Mouse (Mus musculus) myocyte (in vitro differentiated cells): Measurements from ENCODE around the gene Gm20388. TPM values are rescaled to one million over a fixed set of nuclear protein-coding genes. Genes with fewer than 3 reads are reported as not detected.

ENCODE experiments used
- H3K27me3 ChIP-seq: one replicate; pipeline ENCODE4 v1.6.1; 2011; ENCODE audit not compliant: control insufficient read depth, insufficient read depth, insufficient read length
- H3K36me3 ChIP-seq: one replicate; pipeline ENCODE4 v1.6.1; 2011; ENCODE audit not compliant: control insufficient read depth, insufficient read depth
- H3K4me2 ChIP-seq: one replicate; pipeline ENCODE4 v1.6.1; 2011; ENCODE audit warnings: low read depth, control low read depth
- H3K4me3 ChIP-seq: one replicate; pipeline ENCODE4 v1.5.1; 2011; ENCODE audit warnings: mild to moderate bottlenecking, control low read depth, moderate library complexity
- H3K79me2 ChIP-seq: one replicate; pipeline ENCODE4 v1.6.1; 2011; ENCODE audit not compliant: control insufficient read depth, insufficient read depth
- H3ac ChIP-seq: one replicate; pipeline ENCODE4 v1.6.1; 2011; ENCODE audit not compliant: control insufficient read depth, insufficient read length
- CEBPB ChIP-seq: IDR thresholded peaks from 2 replicates; pipeline ENCODE4 v1.6.1; 2011; ENCODE audit warnings: mild to moderate bottlenecking, moderate library complexity; ENCODE audit not compliant: poor library complexity, insufficient read depth, severe bottlenecking
- E2F4 ChIP-seq: IDR thresholded peaks from one replicate; pipeline ENCODE4 v1.6.1; 2011; ENCODE audit warnings: mild to moderate bottlenecking, control low read depth, moderate library complexity; ENCODE audit not compliant: insufficient read depth
- MAX ChIP-seq: IDR thresholded peaks from one replicate; pipeline ENCODE4 v1.6.1; 2011; ENCODE audit warnings: low read depth, mild to moderate bottlenecking, control low read depth
- MYOD1 ChIP-seq, 3 experiments: IDR thresholded peaks; one replicate each; pipeline ENCODE4 v1.6.1; 2011; ENCODE audit warnings: control low read depth in 2 of 3, low read depth in 2 of 3, mild to moderate bottlenecking in 2 of 3, moderate library complexity in 1 of 3; ENCODE audit not compliant: insufficient read length in 2 of 3, control insufficient read depth in 1 of 3
- MYOG ChIP-seq, 3 experiments: IDR thresholded peaks; one replicate each; pipeline ENCODE4 v1.6.1; 2011; ENCODE audit warnings: control low read depth in 2 of 3, low read depth in 2 of 3, mild to moderate bottlenecking in 2 of 3; ENCODE audit not compliant: insufficient read length in 2 of 3, control insufficient read depth in 1 of 3, insufficient read depth in 1 of 3
- POLR2A ChIP-seq: IDR thresholded peaks from one replicate; pipeline ENCODE4 v1.6.1; 2011; ENCODE audit warnings: low read depth, mild to moderate bottlenecking, control low read depth, moderate library complexity; ENCODE audit not compliant: insufficient read length
- POLR2AphosphoS2 ChIP-seq: IDR thresholded peaks from one replicate; pipeline ENCODE4 v1.6.1; 2011; ENCODE audit warnings: low read depth, control low read depth; ENCODE audit not compliant: insufficient read length
- REST ChIP-seq: IDR thresholded peaks from one replicate; pipeline ENCODE4 v1.6.1; 2011; ENCODE audit warnings: mild to moderate bottlenecking, control low read depth, moderate library complexity; ENCODE audit not compliant: insufficient read depth, insufficient read length
- SRF ChIP-seq: IDR thresholded peaks from one replicate; pipeline ENCODE4 v1.6.1; 2011; ENCODE audit warnings: low read depth; ENCODE audit not compliant: control insufficient read depth, insufficient read length
- TCF12 ChIP-seq: IDR thresholded peaks from one replicate; pipeline ENCODE4 v1.6.1; 2011; ENCODE audit warnings: mild to moderate bottlenecking, control low read depth; ENCODE audit not compliant: poor library complexity, insufficient read depth, severe bottlenecking
- TCF3 ChIP-seq: IDR thresholded peaks from one replicate; pipeline ENCODE4 v1.6.1; 2011; ENCODE audit warnings: low read depth, control low read depth; ENCODE audit not compliant: insufficient read length
- USF1 ChIP-seq: IDR thresholded peaks from one replicate; pipeline ENCODE4 v1.6.1; 2011; ENCODE audit warnings: low read depth, mild to moderate bottlenecking, control low read depth, moderate library complexity
- polyA plus RNA-seq: library from polyadenylated mRNA; unstranded; fragments of >200 nt; fragmentation: generic; extraction: Trizol; gene quantifications from one replicate; pipeline ENCODE4 v1.2.1, GENCODE M21; 2012; ENCODE audit warnings: missing spikeins

Gene Gm20388
- polyA plus RNA-seq, 1 experiment, result 15.3 TPM

DNA sequence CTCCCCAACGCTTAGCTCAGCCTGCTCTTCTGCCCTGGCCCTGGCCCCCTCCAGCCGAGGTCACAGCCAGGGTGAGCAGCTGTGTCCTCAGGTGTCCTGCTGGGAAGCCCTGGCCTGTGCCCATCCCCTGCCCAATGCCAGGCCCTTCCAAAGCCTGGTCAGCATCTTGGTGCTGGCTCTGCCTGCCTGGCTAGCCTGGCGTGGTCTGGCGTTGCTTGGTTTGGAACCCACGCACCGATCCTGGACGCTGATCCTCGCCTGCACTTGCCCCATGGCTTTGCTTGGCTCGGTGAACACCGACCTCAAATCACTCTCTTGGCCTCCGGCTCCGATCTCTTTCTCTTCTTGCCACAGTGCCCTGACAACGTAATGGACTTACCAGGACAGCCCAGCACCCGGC lies 152.1 kb downstream of the Gm20388 start:
- Histone ChIP-seq H3ac (no peak overlapping the region), H3K27me3 (peaks cover 5% of the 10 kb centered on the region), H3K36me3 (no peaks in the 10 kb centered on the region), H3K79me2 (no peaks in the 10 kb centered on the region), H3K4me3 (no peak overlapping the region), H3K4me2 (no peak overlapping the region)
- TF ChIP-seq MYOG (IDR thresholded peaks at IDR 0.05; ENCODE audit: control insufficient read depth in 1 of 3, insufficient read depth in 1 of 3, insufficient read length in 2 of 3, low read depth in 2 of 3), result peak in 1 of 3 experiments; percentile 45
- no peak for TF ChIP-seq MAX

DNA sequence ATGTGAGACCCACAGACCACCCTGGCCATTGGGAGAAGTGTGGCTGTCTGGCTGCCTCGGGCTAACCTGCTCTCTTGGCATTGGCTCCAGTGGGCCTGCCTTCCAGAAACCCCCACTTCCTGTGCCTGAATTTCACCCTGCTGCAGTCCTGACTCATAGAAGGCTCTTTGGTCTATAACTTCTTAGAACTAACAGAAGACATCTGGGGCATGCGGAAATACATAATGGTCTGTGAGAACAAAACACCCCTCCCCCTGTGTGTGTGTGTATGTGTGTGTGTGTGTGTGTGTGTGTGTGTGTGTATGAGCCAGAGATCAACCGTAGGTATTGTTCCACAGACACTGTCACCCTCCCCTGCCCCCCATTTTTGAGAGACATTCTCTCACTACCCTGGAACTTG lies 152.7 kb downstream of the Gm20388 start:
- Histone ChIP-seq H3ac (no peak overlapping the region), H3K79me2 (no peaks in the 10 kb centered on the region), H3K27me3 (peaks cover 5% of the 10 kb centered on the region), H3K36me3 (no peaks in the 10 kb centered on the region), H3K4me3 (no peak overlapping the region), H3K4me2 (no peak overlapping the region)
- TF ChIP-seq SRF, result no peak
- TF ChIP-seq MAX, result no peak
- TF ChIP-seq TCF3, result no peak
- TF ChIP-seq USF1, result no peak

DNA sequence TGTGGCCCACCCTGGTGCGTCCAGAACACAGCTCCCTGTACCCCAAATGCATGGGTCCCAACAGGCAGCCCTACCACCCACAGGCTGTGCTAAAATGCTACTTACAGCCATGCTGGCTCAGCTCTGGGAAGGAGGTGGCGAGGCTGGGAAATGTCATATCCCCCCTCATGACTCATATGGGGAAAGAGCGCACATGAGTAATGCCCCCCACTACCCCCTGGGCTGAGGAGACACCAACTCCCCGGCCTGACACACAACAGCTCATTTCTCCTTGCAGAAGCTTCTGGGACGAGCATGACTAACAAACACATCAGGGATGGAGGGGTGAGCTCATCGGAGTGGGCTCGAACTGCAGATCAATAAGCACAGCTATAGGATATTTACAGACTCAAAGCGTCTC lies 155.0 kb downstream of the Gm20388 start:
- H3K27me3 ChIP-seq, result peaks cover 4% of the 10 kb centered on the region
- H3K4me3 ChIP-seq, result no peak overlapping the region
- no peaks in the 10 kb centered on the region for H3K36me3 ChIP-seq
- no peak overlapping the region for H3K4me2 ChIP-seq
- no peak overlapping the region for H3ac ChIP-seq
- TF ChIP-seq REST (no peak), CEBPB (no peak), MYOD1 (IDR thresholded peaks at IDR 0.05; ENCODE audit: control insufficient read depth in 1 of 3, insufficient read length in 2 of 3, low read depth in 2 of 3) (no peak), POLR2AphosphoS2 (no peak)
- no peaks in the 10 kb centered on the region for H3K79me2 ChIP-seq

DNA sequence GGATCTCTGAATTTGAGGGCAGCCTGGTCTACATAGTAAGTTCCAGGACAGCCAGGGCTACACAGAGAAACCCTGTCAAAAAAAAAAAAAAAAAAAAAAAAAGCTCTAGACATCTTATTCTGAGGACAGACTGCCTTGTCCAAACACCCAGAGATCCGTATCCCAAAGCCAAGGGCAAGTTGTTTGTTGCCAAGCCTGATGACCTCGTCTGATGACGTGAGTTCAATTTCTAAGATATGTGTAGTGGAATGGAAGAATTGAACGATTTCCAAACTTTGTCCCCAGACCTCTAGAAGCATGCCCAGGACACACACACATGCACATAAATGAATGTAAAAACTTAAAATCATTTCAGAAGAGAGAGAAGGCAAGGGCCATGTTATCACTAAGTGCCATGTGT lies 155.6 kb downstream of the Gm20388 start:
- TF ChIP-seq TCF12 (no peak), MYOG (IDR thresholded peaks at IDR 0.05; ENCODE audit: control insufficient read depth in 1 of 3, insufficient read depth in 1 of 3, insufficient read length in 2 of 3, low read depth in 2 of 3) (no peak), SRF (no peak), CEBPB (no peak), USF1 (no peak), POLR2AphosphoS2 (no peak), POLR2A (no peak), TCF3 (no peak), MYOD1 (IDR thresholded peaks at IDR 0.05; ENCODE audit: control insufficient read depth in 1 of 3, insufficient read length in 2 of 3, low read depth in 2 of 3) (no peak), E2F4 (no peak), REST (no peak), MAX (no peak)
- Histone ChIP-seq H3ac (no peak overlapping the region), H3K27me3 (no peaks in the 10 kb centered on the region), H3K36me3 (no peaks in the 10 kb centered on the region), H3K4me3 (no peak overlapping the region), H3K4me2 (no peak overlapping the region), H3K79me2 (no peaks in the 10 kb centered on the region)

DNA sequence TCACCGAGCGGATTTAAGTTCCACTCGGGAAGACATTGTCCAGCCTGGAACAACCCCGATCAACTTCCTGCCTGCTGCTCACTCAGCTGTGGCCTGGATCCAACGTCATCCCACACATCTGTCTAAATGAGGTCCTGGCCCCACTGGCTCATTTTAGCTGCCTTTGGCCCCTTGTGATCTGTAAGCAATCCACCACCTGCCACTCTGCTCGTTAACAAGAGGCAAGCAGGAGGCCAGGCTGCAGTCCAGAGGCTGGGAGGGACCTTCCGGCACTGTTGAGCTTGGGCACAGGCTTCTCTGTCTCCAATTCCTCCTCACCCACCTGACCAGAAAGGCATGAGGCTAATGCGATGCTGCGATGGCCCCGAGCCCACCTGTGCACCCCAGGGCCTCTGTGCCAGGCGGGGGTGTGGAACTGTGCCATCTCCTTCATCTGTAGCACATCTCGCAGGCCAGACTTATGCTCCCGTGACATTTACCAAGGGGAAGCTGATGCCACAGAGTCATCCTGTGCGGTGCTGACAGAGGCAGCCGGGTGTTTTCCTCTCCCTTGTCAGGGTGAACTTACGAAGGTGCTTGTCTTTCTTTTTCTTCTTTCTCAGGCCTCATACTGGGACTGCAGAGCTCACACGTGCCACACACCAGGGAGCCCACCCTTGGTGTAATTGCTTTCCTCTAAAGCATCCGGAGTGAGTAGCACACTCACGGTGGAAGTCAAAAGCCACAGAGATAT lies 157.5 kb downstream of the Gm20388 start:
- H3K36me3 ChIP-seq, result no peaks in the 10 kb centered on the region
- no peak overlapping the region for H3K4me2 ChIP-seq
- no peaks in the 10 kb centered on the region for H3K27me3 ChIP-seq
- no peak overlapping the region for H3ac ChIP-seq
- no peak overlapping the region for H3K4me3 ChIP-seq
- H3K79me2 ChIP-seq, result no peaks in the 10 kb centered on the region
- TF ChIP-seq CEBPB (no peak), POLR2AphosphoS2 (no peak), SRF (no peak), TCF12 (no peak), MYOG (IDR thresholded peaks at IDR 0.05; ENCODE audit: control insufficient read depth in 1 of 3, insufficient read depth in 1 of 3, insufficient read length in 2 of 3, low read depth in 2 of 3) (peak in 1 of 3 experiments; percentile 19), MYOD1 (IDR thresholded peaks at IDR 0.05; ENCODE audit: control insufficient read depth in 1 of 3, insufficient read length in 2 of 3, low read depth in 2 of 3) (peak; percentile 29 to 63 (median 49))

DNA sequence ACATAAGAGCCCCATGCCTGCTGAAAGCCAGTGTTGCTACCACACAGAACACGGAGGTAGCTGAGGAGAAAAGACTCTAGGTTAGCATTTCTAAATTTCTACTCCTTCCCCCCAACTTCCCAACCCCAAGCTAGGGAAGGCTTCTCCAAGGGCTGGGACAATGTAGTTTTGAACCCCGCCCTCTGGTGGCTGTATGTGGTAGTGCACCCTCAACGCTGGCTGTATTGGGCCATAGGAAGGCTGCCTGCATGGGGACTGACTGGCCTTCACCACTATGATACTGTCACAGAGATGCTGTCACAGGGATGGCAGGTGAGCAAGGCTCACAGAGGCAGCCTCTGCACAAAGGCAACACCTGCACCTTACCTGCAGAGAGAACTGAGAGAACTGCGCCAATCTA lies 161.0 kb downstream of the Gm20388 start:
- H3K27me3 ChIP-seq, result no peaks in the 10 kb centered on the region
- H3K4me2 ChIP-seq, result no peak overlapping the region
- TF ChIP-seq SRF (no peak), TCF12 (no peak), TCF3 (no peak), REST (no peak), MAX (no peak), POLR2AphosphoS2 (no peak), CEBPB (no peak), POLR2A (no peak), MYOD1 (IDR thresholded peaks at IDR 0.05; ENCODE audit: control insufficient read depth in 1 of 3, insufficient read length in 2 of 3, low read depth in 2 of 3) (no peak), MYOG (IDR thresholded peaks at IDR 0.05; ENCODE audit: control insufficient read depth in 1 of 3, insufficient read depth in 1 of 3, insufficient read length in 2 of 3, low read depth in 2 of 3) (no peak), USF1 (no peak), E2F4 (no peak)
- no peaks in the 10 kb centered on the region for H3K79me2 ChIP-seq
- no peak overlapping the region for H3ac ChIP-seq
- no peaks in the 10 kb centered on the region for H3K36me3 ChIP-seq
- no peak overlapping the region for H3K4me3 ChIP-seq
